28 mouse cellular contexts compared by ENCODE assay signal in genomic region chr4:154626282-154626681, GRCm38 (mm10). TPM values are rescaled to one million over a fixed set of nuclear protein-coding genes. Genes with fewer than 3 reads are reported as not detected.
DNase-seq lines count a peak whose midpoint lies in the region; ATAC-seq and TF ChIP-seq lines count a peak whose summit lies in the region.
"Had no signal": no experiment of that assay in that cellular context is flagged by ENCODE, and none has a peak within 500 bp of the region (broad histone marks: within the 10 kb centered on the region; RNA-seq: fewer than 3 reads in every experiment).

No protein-coding gene starts in this region.

- TF ChIP-seq POLR2A in lung, adult 2 months (IDR thresholded peaks at IDR 0.05; ENCODE audit: borderline replicate concordance, extremely low read depth, low read depth, low read length): no peak

- H3K36me3 ChIP-seq in forebrain, embryonic 15.5 days: no peaks in the 10 kb centered on the region
- no peaks in the 10 kb centered on the region for H3K36me3 ChIP-seq in forebrain, postnatal 0 days (ENCODE audit: insufficient read depth)
- no peaks in the 10 kb centered on the region for H3K36me3 ChIP-seq in heart, embryonic 16.5 days (ENCODE audit: control insufficient read depth, insufficient read depth)
- H3K36me3 ChIP-seq in limb, embryonic 13.5 days: no peaks in the 10 kb centered on the region
- H3K36me3 ChIP-seq: G1E; intestine, embryonic 15.5 days; liver, embryonic 13.5 days had no signal

- WGBS in forebrain, embryonic 15.5 days: 74% methylated on average over 2 of the region's 2 CpGs
- 82% methylated on average over 2 of the region's 2 CpGs for WGBS in forebrain, postnatal 0 days
- 46% methylated on average over 2 of the region's 2 CpGs for WGBS in heart, embryonic 16.5 days
- WGBS in lung, adult 2 months: 73% methylated on average over 2 of the region's 2 CpGs
- 82% methylated on average over 2 of the region's 2 CpGs for WGBS in limb, embryonic 13.5 days

- no peak for DNase-seq in forebrain, postnatal 0 days
- DNase-seq in heart, adult 9 months (ENCODE audit: low spot score in 2 of 2): no peak
- DNase-seq in lung, adult 18-20 months: peak; percentile 24 to 59
- no peak for DNase-seq in lung, adult 2 months
- no peak for DNase-seq in thymus, postnatal 4 days
- DNase-seq: adrenal gland, postnatal 36 days; B cell, adult 2 months; cerebellum, adult 9-10 months; gastrocnemius, postnatal 25 days; kidney, adult 8-10 months; kidney, postnatal 10 days; liver, embryonic 13.5 days had no signal

- H3K4me2 ChIP-seq in forebrain, embryonic 15.5 days (replicated peaks): no peak overlapping the region
- no peak overlapping the region for H3K4me2 ChIP-seq in forebrain, postnatal 0 days (ENCODE audit: low read depth)
- H3K4me2 ChIP-seq in heart, embryonic 16.5 days (ENCODE audit: low read depth, low read length): no peak overlapping the region
- H3K4me2 ChIP-seq in limb, embryonic 13.5 days (replicated peaks): 0 out of 2 replicates have a peak overlapping the region, but pooled peaks have one; percentile 30
- H3K4me2 ChIP-seq: hindbrain, embryonic 14.5 days; intestine, embryonic 15.5 days; liver, embryonic 13.5 days had no signal

- H3K27me3 ChIP-seq in forebrain, embryonic 15.5 days: no peaks in the 10 kb centered on the region
- H3K27me3 ChIP-seq in forebrain, postnatal 0 days (ENCODE audit: insufficient read depth, low read length): no peaks in the 10 kb centered on the region; the same call in 1 of the 2 replicates
- H3K27me3 ChIP-seq in heart, embryonic 16.5 days (ENCODE audit: control insufficient read depth, insufficient read depth, low read length): peaks cover 8% of the 10 kb centered on the region; the same call in 1 of the 2 replicates
- 0 out of 2 replicates have a peak, but pooled peaks cover 9% of the 10 kb centered on the region for H3K27me3 ChIP-seq in limb, embryonic 13.5 days
- H3K27me3 ChIP-seq: CH12.LX had no signal

- TF ChIP-seq CTCF in forebrain, postnatal 0 days (IDR thresholded peaks at IDR 0.05; ENCODE audit: low read depth): no peak
- TF ChIP-seq CTCF in lung, adult 2 months (IDR thresholded peaks at IDR 0.05; ENCODE audit: insufficient read depth, low read length): no peak

- H3K9ac ChIP-seq in forebrain, embryonic 15.5 days (replicated peaks): no peak overlapping the region
- H3K9ac ChIP-seq in forebrain, postnatal 0 days: no peak overlapping the region
- H3K9ac ChIP-seq in heart, embryonic 16.5 days (ENCODE audit: low read length): no peak overlapping the region
- 0 out of 2 replicates have a peak overlapping the region, but pooled peaks have one; percentile 21 for H3K9ac ChIP-seq in limb, embryonic 13.5 days
- H3K9ac ChIP-seq: hindbrain, embryonic 14.5 days; intestine, embryonic 15.5 days; liver, embryonic 13.5 days had no signal

- peaks cover 63% of the 10 kb centered on the region for H3K4me1 ChIP-seq in forebrain, embryonic 15.5 days
- H3K4me1 ChIP-seq in forebrain, postnatal 0 days (ENCODE audit: insufficient read depth): peaks cover 13% of the 10 kb centered on the region; the same call in 1 of the 2 replicates
- peaks cover 59% of the 10 kb centered on the region for H3K4me1 ChIP-seq in heart, embryonic 16.5 days (ENCODE audit: control insufficient read depth, insufficient read depth, low read length)
- H3K4me1 ChIP-seq in lung, adult 2 months (ENCODE audit: control insufficient read depth, insufficient read depth, low read length): no peaks in the 10 kb centered on the region; the same call in 1 of the 2 replicates
- H3K4me1 ChIP-seq in limb, embryonic 13.5 days: peaks cover 89% of the 10 kb centered on the region

- H3K27ac ChIP-seq in forebrain, embryonic 15.5 days (replicated peaks): 0 out of 2 replicates have a peak overlapping the region, but pooled peaks have one; percentile 46
- H3K27ac ChIP-seq in forebrain, postnatal 0 days (ENCODE audit: low read depth, low read length): no peak overlapping the region
- H3K27ac ChIP-seq in heart, embryonic 16.5 days (ENCODE audit: low read length): peak overlapping the region; percentile 41; the same call in 1 of the 2 replicates
- H3K27ac ChIP-seq in limb, embryonic 13.5 days: peak overlapping the region; percentile 33; the same call in 1 of the 2 replicates
- H3K27ac ChIP-seq: hindbrain, embryonic 14.5 days; intestine, embryonic 15.5 days; liver, embryonic 13.5 days; macrophage had no signal

- no peaks in the 10 kb centered on the region for H3K9me3 ChIP-seq in forebrain, embryonic 15.5 days
- no peaks in the 10 kb centered on the region for H3K9me3 ChIP-seq in forebrain, postnatal 0 days (ENCODE audit: low read length)
- no peaks in the 10 kb centered on the region for H3K9me3 ChIP-seq in heart, embryonic 16.5 days (replicated peaks; ENCODE audit: control insufficient read depth, low read length)
- H3K9me3 ChIP-seq in limb, embryonic 13.5 days: no peaks in the 10 kb centered on the region
- H3K9me3 ChIP-seq: intestine, embryonic 15.5 days; liver, embryonic 13.5 days had no signal

- H3K4me3 ChIP-seq in forebrain, embryonic 15.5 days: no peak overlapping the region
- no peak overlapping the region for H3K4me3 ChIP-seq in forebrain, postnatal 0 days (ENCODE audit: low read depth, low read length)
- no peak overlapping the region for H3K4me3 ChIP-seq in heart, embryonic 16.5 days (ENCODE audit: low read length)
- no peak overlapping the region for H3K4me3 ChIP-seq in lung, adult 2 months (replicated peaks; ENCODE audit: extremely low read depth, low read depth, low read length)
- H3K4me3 ChIP-seq in limb, embryonic 13.5 days: no peak overlapping the region
- H3K4me3 ChIP-seq: intestine, embryonic 15.5 days; liver, embryonic 13.5 days had no signal

- ATAC-seq in forebrain, embryonic 15.5 days (replicated peaks): no peak
- no peak for ATAC-seq in forebrain, postnatal 0 days
- ATAC-seq in heart, embryonic 16.5 days (replicated peaks; ENCODE audit: extremely low read depth, insufficient read depth, low FRiP score): no peak
- no peak for ATAC-seq in limb, embryonic 13.5 days (ENCODE audit: low FRiP score, low read depth)
- ATAC-seq: intestine, embryonic 15.5 days; Patski had no signal

RNA-seq across cellular contexts. Expression of gene Prdm16, which starts 10.4 kb away (rescaled TPM):
- polyA plus RNA-seq in forebrain, embryonic 15.5 days (2015; fragmentation: Nextera tagmentation; extraction: Ambion mirVana): 32.7 and 33.5 TPM in 2 replicates
- 9.8 and 10.7 TPM in 2 replicates for total RNA-seq in forebrain, postnatal 0 days (2014; rRNA removed)
- 7.8 and 16.3 TPM in 2 replicates for polyA plus RNA-seq in forebrain, postnatal 0 days (2015; fragmentation: Nextera tagmentation; extraction: Ambion mirVana)
- polyA plus RNA-seq in heart, embryonic 16.5 days (2015; fragmentation: Nextera tagmentation; extraction: Ambion mirVana): 18.2 and 21.9 TPM in 2 replicates
- polyA plus RNA-seq in lung, adult 2 months (2012; rRNA removed): 17.7 and 18.3 TPM in 2 replicates
- polyA plus RNA-seq in limb, embryonic 13.5 days (2015; fragmentation: Nextera tagmentation; extraction: Ambion mirVana): 58.8 and 64.5 TPM in 2 replicates
- total RNA-seq: CH12.LX had no signal
- polyA plus RNA-seq: G1E, Patski had no signal

RNA-seq across cellular contexts. Expression of gene Actrt2, which starts 41.4 kb away (rescaled TPM):
- polyA plus RNA-seq in forebrain, embryonic 15.5 days (2015; fragmentation: Nextera tagmentation; extraction: Ambion mirVana): not detected in 2 replicates
- not detected in 2 replicates for total RNA-seq in forebrain, postnatal 0 days (2014; rRNA removed)
- polyA plus RNA-seq in forebrain, postnatal 0 days (2015; fragmentation: Nextera tagmentation; extraction: Ambion mirVana): not detected in 2 replicates
- polyA plus RNA-seq in heart, embryonic 16.5 days (2015; fragmentation: Nextera tagmentation; extraction: Ambion mirVana): not detected in 2 replicates
- polyA plus RNA-seq in lung, adult 2 months (2012; rRNA removed): not detected in 2 replicates
- polyA plus RNA-seq in limb, embryonic 13.5 days (2015; fragmentation: Nextera tagmentation; extraction: Ambion mirVana): not detected in 2 replicates
- total RNA-seq: adrenal gland, adult 18-20 months; adrenal gland, postnatal 36 days; CH12.LX; G1E; gastrocnemius, postnatal 25 days; heart, adult 8-10 months; layer of hippocampus, postnatal 25 days; midbrain, postnatal 0 days had no signal
- polyA plus RNA-seq: G1E; hindbrain, embryonic 14.5 days; intestine, embryonic 15.5 days; limb, embryonic 11.5 days; liver, embryonic 13.5 days; macrophage; midbrain, postnatal 0 days; neural tube, embryonic 14.5 days; Patski; spleen, adult 2 months had no signal

Comparison
In these comparisons a context has a peak if more than half of its experiments do, and no peak if none do; other contexts are left out.
1. DNase-seq: peak in lung, adult 18-20 months (2 of 2); none in forebrain, postnatal 0 days (single experiment), heart, adult 9 months (0 of 2), lung, adult 2 months (single experiment) and thymus, postnatal 4 days (single experiment).